Mouse (Mus musculus): ENCODE measurements around the gene Mapt.
"Not testable (repeated sequence)": the region's sequence is repeated elsewhere in the genome, so short reads cannot be mapped to it uniquely, and the experiment has no call there.

Gene Mapt

GRCm38 (mm10) chr11:104233574-104234206 is 2.5 kb downstream of the Mapt start:
- DNase-seq (ENCODE audit: low spot score in 2 of 2), result no peak

DNA sequence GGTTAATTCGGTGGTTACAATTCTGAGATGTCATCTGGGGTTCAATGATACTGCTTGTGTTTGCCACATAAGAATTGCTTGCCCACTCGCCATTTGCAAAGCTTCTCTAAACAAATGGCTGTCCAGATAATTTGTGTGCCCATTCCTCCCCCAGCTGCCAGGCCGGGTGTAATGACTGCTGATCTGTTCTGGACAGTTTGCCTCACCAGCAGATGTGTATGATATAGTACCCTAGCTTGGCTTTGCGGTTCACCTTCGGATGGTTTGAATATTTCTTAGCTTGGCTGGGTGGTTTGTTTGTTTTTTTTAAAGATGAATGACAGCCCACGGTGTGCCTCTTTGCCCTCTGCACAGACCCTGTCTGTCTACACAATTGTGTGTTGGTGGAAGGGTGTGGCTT is 3.5 kb downstream of the Mapt start:
- no peak for DNase-seq (ENCODE audit: low spot score in 2 of 2)

- DNase-seq (ENCODE audit: low spot score in 2 of 2), result no peak
Observed at GRCm38 (mm10) chr11:104235881-104236280, 4.7 kb downstream of the Mapt start.

- DNase-seq (ENCODE audit: low spot score in 2 of 2), result no peak
Observed at GRCm38 (mm10) chr11:104237226-104237625, 6.0 kb downstream of the Mapt start.

DNA sequence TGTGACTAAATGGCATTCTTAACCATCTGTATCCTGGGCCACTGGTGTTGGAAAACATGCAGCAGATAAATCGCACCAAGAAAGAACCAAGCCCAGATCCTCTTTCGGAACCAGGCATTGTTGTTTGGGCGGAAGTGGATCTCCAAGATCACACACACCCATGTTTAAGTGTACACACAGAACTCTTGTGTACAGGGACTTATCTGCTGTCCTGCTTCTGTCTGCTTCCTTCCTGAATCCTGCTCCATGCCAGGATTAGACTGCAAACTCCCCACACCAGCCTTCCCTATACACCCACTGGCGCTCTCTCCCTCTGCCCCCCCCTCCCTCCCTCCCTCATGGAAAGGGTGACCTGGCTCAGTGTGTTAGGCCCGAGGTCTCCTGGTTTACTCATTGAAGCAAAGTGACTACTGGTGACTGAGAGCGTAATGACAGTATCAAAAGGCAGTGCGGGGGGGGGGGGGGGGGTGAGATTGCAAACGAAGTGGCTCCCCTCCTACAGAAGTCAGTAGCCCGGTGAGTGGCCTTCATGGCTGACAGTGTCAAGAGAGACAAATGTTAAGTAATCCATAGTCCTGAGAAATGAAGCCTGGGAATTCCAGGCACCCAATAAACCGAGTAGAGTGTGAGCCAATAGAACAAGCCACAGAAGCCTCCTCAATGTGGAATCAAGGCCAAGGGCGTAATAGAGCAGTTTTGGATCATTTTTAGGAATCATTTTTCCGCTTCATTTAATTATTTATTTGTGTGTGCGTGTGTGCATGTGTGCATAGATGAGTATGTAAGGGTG is 7.0 kb downstream of the Mapt start:
- no peak for DNase-seq (ENCODE audit: low spot score in 2 of 2)

DNA sequence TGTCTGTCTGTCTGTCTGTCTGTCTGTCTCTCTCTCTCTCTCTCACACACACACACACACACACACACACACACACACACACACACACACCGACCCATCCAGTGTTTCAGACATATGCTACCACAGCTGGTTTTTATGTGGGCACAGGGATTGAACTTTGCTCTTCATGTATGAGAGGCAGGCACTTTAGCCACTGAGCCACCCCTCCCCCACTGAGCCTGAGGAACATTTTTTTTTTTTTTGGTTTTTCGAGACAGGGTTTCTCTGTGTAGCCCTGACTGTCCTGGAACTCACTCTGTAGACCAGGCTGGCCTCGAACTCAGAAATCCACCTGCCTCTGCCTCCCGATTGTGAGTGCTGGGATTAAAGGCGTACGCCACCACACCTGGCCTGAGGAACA is 14.3 kb downstream of the Mapt start:
- DNase-seq (ENCODE audit: low spot score in 2 of 2), result not testable (repeated sequence)

- DNase-seq (ENCODE audit: low spot score in 2 of 2), result no peak
Observed at GRCm38 (mm10) chr11:104246171-104246694, 15.0 kb downstream of the Mapt start.

DNA sequence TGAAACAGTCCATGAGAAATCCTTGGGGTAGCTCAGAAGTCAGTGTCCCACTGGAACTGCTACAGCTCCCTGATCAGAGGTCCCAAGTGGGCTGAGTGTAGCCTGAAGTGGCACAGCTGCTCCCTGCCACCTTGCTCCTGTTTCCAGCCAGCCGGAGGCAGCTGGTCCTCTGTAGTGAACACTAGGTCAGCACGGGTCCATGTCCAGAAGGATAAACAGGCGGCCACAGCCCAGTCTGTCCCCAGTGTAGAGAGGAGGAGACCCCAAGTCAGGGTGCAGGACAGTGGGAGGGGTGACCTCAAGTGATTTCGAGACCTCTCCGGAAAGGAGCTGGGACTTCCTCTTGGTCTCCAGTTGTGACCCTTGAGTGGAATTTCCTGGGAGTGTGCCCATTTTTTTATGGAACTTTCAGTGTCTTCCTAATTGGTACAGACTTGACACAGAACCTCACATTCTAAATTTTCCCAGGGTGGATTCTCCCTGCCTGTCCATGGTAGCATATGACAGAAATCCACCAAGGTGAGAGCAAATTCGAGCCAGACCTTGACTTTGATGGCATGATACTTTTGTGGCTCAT is 16.0 kb downstream of the Mapt start:
- no peak for DNase-seq (ENCODE audit: low spot score in 2 of 2)

DNA sequence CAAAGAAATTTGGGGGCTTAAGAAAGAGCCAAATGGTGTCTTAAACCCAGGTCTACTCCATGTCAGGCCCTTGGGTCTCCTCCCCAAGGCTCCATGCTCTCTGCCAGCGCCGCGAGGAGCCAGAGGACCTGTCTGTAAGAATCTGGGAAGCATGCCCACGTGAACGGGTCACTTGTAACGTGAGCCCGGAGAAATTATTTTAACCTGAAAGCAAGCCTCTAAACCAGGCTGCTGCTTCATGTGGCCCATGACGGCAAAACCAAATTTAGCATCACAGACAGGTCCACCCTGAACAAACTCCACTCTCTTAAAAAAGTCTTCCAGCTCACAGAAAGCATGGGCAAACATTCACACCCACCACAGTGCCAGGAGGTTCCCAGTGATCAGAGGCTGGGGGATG is 18.2 kb downstream of the Mapt start:
- no peak for DNase-seq (ENCODE audit: low spot score in 2 of 2)

- no peak for DNase-seq (ENCODE audit: low spot score in 2 of 2)
Observed at GRCm38 (mm10) chr11:104251121-104251520, 19.9 kb downstream of the Mapt start.

GRCm38 (mm10) chr11:104252094-104252493 is 20.9 kb downstream of the Mapt start:
- no peak for DNase-seq (ENCODE audit: low spot score in 2 of 2)

GRCm38 (mm10) chr11:104254408-104255039 is 23.3 kb downstream of the Mapt start:
- DNase-seq (ENCODE audit: low spot score in 2 of 2), result no peak

GRCm38 (mm10) chr11:104256179-104256578 is 25.0 kb downstream of the Mapt start:
- no peak for DNase-seq (ENCODE audit: low spot score in 2 of 2)

- no peak for DNase-seq (ENCODE audit: low spot score in 2 of 2)
Observed at GRCm38 (mm10) chr11:104258991-104259390, 27.8 kb downstream of the Mapt start.

- DNase-seq (ENCODE audit: low spot score in 2 of 2), result no peak
Observed at GRCm38 (mm10) chr11:104264683-104265082, 33.5 kb downstream of the Mapt start.

DNA sequence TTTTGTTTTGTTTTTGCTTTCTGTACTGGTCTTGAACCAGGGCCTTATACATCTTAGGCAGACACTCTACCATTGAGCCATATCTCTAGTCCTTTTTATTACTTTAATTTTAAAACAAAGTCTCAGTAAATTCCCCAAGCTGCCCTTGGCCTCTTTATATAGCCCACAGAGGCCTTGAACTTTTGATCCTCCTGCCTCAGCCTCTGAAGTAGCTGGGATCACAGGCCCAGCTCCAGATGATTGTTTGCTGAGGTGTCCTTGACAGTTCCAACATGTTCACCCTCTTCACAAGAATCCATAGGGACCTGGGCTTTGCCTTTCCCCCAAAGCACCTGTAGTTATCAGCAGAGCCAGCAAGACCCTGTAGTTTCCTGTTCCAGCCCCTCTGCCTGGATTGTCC is 34.5 kb downstream of the Mapt start:
- no peak for DNase-seq (ENCODE audit: low spot score in 2 of 2)

DNA sequence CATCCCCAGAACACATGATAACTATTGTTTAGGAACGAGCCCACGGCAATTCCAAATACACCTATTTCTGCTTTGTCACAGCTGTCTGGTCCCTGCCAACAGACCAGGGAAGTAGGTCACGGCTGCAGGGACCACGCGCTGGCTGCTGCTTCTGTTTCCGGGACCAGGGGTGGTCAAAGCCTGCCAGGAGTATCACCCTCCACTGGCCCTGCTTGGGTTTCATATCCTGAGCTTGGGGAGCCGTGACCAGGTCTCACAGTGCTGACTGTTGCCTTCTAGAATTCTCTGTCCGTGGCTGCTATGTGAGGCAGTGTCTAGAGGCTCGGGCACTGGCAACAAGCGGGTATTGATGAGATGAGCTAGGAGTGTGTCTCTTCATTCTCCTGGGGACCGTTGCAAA is 36.2 kb downstream of the Mapt start:
- no peak for DNase-seq (ENCODE audit: low spot score in 2 of 2)

DNA sequence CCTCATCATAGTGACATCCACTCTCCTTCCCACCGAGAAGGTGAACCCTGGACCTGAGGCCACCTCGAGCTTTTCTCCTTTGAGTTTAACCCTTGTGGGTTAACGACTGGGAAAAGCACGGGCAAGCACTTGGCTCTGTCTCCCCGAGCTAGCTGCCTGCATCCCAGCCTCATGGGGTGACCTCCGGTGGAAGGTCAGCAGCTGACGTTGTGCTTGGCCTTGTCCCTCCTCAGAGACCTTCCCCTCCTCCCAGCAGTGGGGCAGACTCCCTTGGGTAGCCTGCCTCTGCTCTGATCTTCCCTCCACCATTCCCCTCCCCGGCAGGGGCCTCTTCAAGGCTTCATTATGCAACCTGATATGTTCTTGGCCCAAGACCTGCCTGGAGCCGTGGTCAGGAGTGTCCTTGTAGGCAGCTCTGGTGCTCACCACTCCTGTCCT is 38.2 kb downstream of the Mapt start:
- no peak for DNase-seq (ENCODE audit: low spot score in 2 of 2)

GRCm38 (mm10) chr11:104270452-104270851 is 39.3 kb downstream of the Mapt start:
- no peak for DNase-seq (ENCODE audit: low spot score in 2 of 2)

DNA sequence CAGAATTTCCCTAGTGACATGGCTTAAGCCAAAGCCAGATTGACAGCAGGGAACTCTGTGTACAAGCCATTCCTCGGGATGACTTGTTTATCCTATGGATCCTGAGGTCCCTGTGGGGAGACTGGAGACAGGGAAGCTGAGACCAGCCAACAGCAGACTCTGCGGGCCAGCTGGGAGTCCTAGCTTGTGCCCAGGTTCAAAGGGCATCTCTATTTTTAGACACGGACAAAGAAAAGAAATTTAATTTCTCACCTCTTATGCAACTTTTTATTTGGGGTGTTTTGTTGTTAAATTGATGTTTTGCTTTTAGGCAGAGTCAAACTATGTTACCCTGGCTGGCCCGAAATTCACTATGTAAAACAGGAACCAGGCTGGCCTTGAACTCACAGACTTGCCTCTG is 39.7 kb downstream of the Mapt start:
- no peak for DNase-seq (ENCODE audit: low spot score in 2 of 2)

- no peak for DNase-seq (ENCODE audit: low spot score in 2 of 2)
Observed at GRCm38 (mm10) chr11:104271876-104272275, 40.7 kb downstream of the Mapt start.

DNA sequence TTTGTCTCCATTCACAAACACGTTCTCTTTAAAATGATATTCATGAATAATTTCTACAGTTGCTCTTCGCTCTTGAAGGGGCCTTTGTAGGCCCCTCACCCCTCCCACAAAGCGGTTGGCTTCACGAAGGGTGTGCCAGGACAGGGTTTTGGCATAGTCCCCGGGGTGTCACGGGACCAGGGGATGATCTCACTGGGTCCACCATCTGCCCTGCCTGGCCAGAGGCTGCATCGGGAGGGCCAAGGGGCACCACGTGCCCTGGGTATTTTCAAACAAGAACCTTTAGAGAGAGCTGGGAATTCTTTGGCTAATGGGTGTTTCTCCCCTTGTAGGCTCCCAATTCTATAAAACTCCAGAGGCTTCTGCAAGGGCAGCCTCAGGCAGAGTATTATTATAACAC is 41.2 kb downstream of the Mapt start:
- DNase-seq (ENCODE audit: low spot score in 2 of 2), result no peak
